8 mouse cellular contexts compared by ENCODE assay signal in the genomic region with DNA sequence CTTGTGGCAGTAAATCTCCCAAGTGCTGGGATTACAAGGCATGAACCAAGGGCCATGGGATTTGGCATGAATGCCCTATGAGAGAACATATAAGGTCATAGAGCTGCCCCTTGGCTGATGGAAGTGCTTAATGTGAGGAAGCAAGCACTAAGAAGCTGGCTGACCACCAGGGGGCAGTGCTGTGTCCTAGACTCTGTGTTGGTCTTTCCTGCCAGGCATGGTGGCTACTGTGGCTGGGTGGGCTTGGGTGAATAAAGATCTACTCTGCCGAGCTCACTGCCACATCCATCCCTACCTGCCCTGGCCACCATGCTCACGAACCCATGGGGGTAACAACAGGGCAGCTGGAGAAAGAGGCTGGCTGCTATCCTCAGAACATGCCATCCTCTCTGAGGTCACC. TPM values are rescaled to one million over a fixed set of nuclear protein-coding genes. Genes with fewer than 3 reads are reported as not detected.
A peak's percentile ranks its signal among the peaks of the same experiment; 100 is the strongest.
DNase-seq lines count a peak whose midpoint lies in the region; TF ChIP-seq lines count a peak whose summit lies in the region.

No protein-coding gene starts in this region.

- H3K9ac ChIP-seq in liver, adult 2 months (ENCODE audit: low read depth, low read length), result no peak overlapping the region

- no peak for TF ChIP-seq POLR2A in liver, adult 2 months (IDR thresholded peaks at IDR 0.05; ENCODE audit: extremely low read depth, insufficient read depth, low read length)

- H3K4me1 ChIP-seq in liver, adult 2 months (ENCODE audit: control insufficient read depth, insufficient read depth, low read length), result no peaks in the 10 kb centered on the region

- peak; percentile 62 to 74 for DNase-seq in left cerebral cortex, adult 18-20 months (ENCODE audit: low spot score in 2 of 2)
- DNase-seq in left cerebral cortex, adult 8-10 months (ENCODE audit: low spot score in 2 of 2), result no peak
- DNase-seq in WW6 (ENCODE audit: low read depth, low spot score), result peak; percentile 61
- DNase-seq in cerebellum, postnatal 36 days, result peak; percentile 73 to 79
- DNase-seq in heart, postnatal 10 days, result peak; percentile 74 to 86
- DNase-seq in liver, adult 2 months (ENCODE audit: extremely low read depth, low read depth, low spot score), result no peak
- DNase-seq in retina, embryonic 14.5 days (ENCODE audit: low spot score), result peak; percentile 89
- DNase-seq in urinary bladder, postnatal 10 days (ENCODE audit: low spot score), result peak; percentile 36

- 60% methylated on average over 2 of the region's 2 CpGs for WGBS in liver, adult 2 months

- H3K4me3 ChIP-seq in liver, adult 2 months (ENCODE audit: insufficient read depth, low read depth, low read length), result no peak overlapping the region

- TF ChIP-seq CTCF in liver, adult 2 months (IDR thresholded peaks at IDR 0.05; ENCODE audit: low read depth, low read length), result peak; percentile 85

- H3K27me3 ChIP-seq in liver, adult 2 months (ENCODE audit: control insufficient read depth, insufficient read depth, low read length), result peaks cover 4% of the 10 kb centered on the region; the same call in 1 of the 2 replicates

- H3K27ac ChIP-seq in liver, adult 2 months (replicated peaks; ENCODE audit: insufficient read depth, low read depth, low read length), result no peak overlapping the region

- intact Hi-C loops in heart, postnatal 10 days (cut with DNase I), result loop anchor here (5.0 kb wide), 1 partner anchor 820 kb away; no protein-coding TSS in a partner anchor

- no peaks in the 10 kb centered on the region for H3K36me3 ChIP-seq in liver, adult 2 months (ENCODE audit: control insufficient read depth, insufficient read depth, low read length)

- no peaks in the 10 kb centered on the region for H3K79me2 ChIP-seq in liver, adult 2 months (ENCODE audit: control insufficient read depth, insufficient read depth, low read length)

RNA-seq across cellular contexts. Expression of a gene that starts 2.0 kb away (rescaled TPM):
- total RNA-seq in left cerebral cortex, adult 18-20 months (2021), result 1 to 10 TPM; 1.6 to 1.9 TPM
- total RNA-seq in left cerebral cortex, adult 8-10 months (2022), result 1 to 10 TPM; 1.1 to 2.5 (median 1.9) TPM
- 1 to 10 TPM; 4.1 to 4.3 TPM for total RNA-seq in heart, postnatal 10 days (2021)
- total RNA-seq in liver, adult 2 months (2014; rRNA removed), result 0.34 and 0.37 TPM in 2 replicates
- 0.14 and 0.16 TPM in 2 replicates for polyA plus RNA-seq in liver, adult 2 months (2012; rRNA removed)

RNA-seq across cellular contexts. Expression of a gene that starts 39.2 kb away (rescaled TPM):
- 100 to 1,000 TPM; 181 to 182 TPM for total RNA-seq in left cerebral cortex, adult 18-20 months (2021)
- total RNA-seq in left cerebral cortex, adult 8-10 months (2022), result 100 to 1,000 TPM; 160 to 172 (median 167) TPM
- 10 to 100 TPM; 82.3 to 85.1 TPM for total RNA-seq in heart, postnatal 10 days (2021)
- total RNA-seq in liver, adult 2 months (2014; rRNA removed), result 21.6 and 23.0 TPM in 2 replicates
- polyA plus RNA-seq in liver, adult 2 months (2012; rRNA removed), result 17.1 and 17.9 TPM in 2 replicates

Comparison
In these comparisons a context has a peak if more than half of its experiments do, and no peak if none do; other contexts are left out.
1. DNase-seq: peak in left cerebral cortex, adult 18-20 months (2 of 2), WW6 (single experiment), cerebellum, postnatal 36 days (2 of 2), heart, postnatal 10 days (2 of 2), retina, embryonic 14.5 days (single experiment) and urinary bladder, postnatal 10 days (single experiment); none in left cerebral cortex, adult 8-10 months (0 of 2) and liver, adult 2 months (single experiment).